Mouse (Mus musculus): ENCODE results near the gene H1foo. TPM values are rescaled to one million over a fixed set of nuclear protein-coding genes. Genes with fewer than 3 reads are reported as not detected.

H1foo gene
- polyA plus RNA-seq, 1 experiment: not detected

DNA sequence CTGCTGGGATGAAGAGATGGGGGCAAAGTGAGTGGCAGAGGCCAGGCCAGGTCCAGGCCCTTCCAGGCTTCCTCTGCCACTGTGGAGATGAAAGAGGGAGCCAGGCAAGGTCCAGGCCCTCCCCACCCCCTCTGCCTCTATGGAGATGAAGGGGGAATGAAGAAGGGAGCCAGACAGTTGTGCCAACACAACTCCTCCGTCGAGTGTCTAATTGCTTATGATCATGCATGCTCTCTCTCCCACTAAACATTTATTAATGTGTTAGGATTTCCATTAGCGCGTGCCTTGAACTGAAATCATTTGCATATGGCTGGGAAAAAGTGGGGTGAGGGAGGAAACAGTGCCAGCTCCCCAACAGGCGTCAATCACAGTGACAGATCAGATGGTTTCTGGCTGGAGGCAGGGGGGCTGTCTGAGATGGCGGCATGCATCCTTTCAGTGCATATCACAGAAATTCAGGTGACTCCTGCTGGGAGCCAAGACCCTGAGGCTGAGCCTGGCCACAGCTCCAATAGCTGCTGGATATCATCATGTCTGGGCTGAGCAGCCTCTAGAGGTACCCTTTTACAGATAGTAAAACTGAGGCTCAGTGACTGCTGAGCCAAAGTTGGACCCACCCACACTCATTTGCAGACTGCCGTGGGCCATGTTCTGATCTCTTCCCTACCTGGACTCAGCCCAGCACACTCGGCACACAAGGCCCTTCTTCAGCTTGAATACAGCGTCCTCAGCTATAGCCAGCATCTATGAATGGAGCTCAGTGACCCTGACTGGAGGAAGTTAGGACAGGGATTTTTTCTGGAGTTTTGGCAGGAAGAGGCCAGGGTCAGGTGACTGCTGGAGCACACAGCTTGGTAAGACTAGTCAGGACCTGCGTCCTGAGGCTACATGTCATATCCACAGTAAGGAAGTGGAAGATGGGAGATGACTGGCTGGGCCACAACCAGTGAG lies 17.2 kb upstream of the H1foo start:
- DNase-seq (ENCODE audit: low spot score): no peak

DNA sequence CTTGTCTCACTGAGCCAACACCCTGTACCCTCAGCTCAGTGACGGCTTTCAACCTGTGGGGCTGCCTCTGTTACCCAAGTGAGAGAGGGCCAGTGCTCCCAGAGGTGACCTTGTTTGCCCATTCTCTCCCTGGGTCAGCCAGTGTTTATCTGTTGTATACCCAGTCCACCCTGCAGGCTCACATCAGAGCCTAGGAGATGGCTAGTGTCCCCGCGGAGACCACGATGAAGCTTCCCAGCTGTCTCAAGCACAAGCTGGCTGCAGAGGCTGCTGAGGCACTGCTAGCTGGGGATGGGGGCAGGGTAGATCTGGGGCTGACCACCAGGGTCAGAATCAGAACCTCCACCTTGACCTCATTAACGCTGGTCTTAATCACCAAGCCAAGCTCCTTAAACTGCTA lies 14.7 kb upstream of the H1foo start:
- no peak for DNase-seq (ENCODE audit: low spot score)

DNA sequence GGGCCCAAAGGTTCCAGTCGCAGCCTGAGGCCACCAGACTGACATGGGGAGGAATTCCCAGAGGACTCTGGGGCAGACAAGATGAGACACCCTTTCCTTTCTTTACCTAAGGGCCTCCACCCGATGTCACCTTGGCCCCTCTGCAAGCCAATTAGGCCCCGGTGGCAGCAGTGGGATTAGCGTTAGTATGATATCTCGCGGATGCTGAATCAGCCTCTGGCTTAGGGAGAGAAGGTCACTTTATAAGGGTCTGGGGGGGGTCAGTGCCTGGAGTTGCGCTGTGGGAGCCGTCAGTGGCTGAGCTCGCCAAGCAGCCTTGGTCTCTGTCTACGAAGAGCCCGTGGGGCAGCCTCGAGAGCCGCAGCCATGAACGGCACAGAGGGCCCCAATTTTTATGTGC lies 13.1 kb upstream of the H1foo start, which contains the start of gene Rho:
Gene Rho, plus strand, starts transcription at position 110 of the 400 bp plus-strand sequence.
- DNase-seq (ENCODE audit: low spot score): no peak

DNA sequence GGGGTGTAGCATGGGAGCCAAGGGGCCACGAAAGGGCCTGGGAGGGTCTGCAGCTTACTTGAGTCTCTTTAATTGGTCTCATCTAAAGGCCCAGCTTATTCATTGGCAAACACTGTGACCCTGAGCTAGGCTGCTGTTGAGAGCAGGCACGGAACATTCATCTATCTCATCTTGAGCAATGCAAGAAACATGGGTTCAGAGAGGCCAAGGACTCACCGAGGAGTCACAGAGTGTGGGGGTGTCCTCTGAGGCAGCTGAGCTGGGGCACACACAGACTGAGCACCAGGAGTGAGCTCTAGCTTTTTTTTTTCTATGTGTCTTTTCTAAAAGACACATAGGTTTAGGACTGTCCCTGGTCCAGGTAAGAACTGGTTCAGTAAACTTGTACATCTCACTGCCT lies 12.3 kb upstream of the H1foo start:
- no peak for DNase-seq (ENCODE audit: low spot score)

DNA sequence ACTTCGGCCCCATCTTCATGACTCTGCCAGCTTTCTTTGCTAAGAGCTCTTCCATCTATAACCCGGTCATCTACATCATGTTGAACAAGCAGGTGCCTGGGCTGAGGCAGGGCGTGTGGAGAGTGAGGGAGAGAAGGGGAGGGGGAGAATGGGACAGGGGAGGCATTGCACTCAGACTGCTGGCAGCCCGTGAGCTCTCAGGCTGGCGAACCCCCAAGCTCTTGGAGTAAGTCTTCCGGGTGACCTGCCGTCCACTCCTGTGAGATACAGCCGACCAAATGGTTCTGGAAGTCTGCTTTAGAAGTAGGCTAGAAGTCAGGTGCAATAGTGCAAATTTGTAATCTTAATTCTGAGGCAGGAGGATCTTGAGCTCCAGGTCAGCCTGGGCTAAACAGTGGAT lies 9.2 kb upstream of the H1foo start:
- DNase-seq (ENCODE audit: low spot score): no peak

DNA sequence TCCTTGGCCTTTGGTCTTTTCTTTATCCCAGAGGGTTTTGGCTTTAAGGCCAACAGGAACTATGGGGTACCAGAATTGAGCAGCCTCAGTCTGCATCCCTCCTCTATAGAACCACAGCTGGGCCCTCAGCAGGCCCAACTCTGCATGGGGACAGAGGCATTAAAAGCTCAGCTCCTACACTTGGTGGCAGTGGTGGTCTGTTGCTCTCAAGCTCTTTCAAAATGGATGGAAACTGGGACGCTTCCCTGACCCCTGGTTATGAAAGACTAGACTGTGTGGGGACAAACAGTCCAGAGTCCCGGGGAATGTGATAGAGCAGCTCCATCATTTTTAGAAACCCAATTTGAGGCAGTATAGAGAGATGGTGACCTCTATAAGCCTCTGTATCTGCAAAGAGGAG lies 6.7 kb upstream of the H1foo start:
- no peak for DNase-seq (ENCODE audit: low spot score)

DNA sequence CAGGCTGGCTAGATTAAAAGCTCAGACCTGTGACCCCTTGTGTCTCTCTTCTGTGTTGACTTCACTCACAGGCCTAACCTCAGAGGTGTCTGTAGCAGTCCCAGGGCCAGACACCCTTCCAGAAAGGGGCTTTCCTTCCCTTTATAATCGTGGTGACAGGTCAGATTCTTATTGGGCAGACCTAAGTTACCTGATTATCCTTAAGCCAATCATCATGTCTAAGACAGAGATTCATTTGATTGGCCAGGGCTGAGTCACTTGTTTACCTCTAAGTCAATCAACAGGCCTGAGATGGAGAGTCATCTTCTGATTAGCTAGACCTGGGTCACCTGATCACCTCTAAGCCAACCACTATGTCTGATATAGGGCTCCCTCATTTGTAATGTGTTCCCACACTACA lies 5.9 kb upstream of the H1foo start:
- DNase-seq (ENCODE audit: low spot score): no peak

DNA sequence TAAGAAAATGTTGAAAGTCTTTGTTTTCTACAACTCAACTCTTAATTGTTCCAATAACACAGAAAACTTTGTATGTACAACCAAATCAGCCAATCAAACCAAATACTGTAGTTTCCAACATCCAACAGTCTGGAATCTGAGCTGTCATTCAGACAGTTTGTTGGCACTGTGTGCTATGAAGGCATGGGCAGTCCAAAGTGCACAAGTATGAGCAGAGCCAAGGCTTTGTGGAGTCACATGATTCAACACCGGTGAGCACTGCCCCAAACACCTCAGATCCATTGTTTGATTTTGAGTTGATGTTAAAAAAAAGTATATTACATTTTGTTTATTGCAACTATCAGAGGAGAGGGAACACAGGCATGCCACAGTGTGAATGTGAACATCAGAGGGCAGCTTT lies 4.1 kb upstream of the H1foo start:
- no peak for DNase-seq (ENCODE audit: low spot score)

DNA sequence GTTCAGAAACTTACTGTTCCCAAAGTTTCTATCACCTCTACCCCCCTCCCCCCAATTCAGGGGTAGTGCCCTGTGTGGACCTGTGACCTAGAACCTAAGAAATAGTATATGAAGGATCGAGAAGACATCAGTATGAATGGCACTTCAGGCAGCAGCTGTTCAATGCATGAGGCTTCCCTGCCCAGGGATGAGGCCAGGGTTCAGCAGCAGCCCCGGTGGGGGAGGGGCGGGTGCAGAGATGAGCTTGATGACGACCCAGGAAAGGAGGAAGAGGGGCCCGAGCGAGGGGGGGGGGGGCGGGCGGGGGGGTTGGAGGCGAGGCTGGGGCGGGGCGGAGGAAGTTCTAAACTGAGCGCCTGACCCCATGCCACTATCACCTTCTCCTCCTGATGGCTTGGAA lies 3.6 kb upstream of the H1foo start:
- DNase-seq (ENCODE audit: low spot score): no peak

DNA sequence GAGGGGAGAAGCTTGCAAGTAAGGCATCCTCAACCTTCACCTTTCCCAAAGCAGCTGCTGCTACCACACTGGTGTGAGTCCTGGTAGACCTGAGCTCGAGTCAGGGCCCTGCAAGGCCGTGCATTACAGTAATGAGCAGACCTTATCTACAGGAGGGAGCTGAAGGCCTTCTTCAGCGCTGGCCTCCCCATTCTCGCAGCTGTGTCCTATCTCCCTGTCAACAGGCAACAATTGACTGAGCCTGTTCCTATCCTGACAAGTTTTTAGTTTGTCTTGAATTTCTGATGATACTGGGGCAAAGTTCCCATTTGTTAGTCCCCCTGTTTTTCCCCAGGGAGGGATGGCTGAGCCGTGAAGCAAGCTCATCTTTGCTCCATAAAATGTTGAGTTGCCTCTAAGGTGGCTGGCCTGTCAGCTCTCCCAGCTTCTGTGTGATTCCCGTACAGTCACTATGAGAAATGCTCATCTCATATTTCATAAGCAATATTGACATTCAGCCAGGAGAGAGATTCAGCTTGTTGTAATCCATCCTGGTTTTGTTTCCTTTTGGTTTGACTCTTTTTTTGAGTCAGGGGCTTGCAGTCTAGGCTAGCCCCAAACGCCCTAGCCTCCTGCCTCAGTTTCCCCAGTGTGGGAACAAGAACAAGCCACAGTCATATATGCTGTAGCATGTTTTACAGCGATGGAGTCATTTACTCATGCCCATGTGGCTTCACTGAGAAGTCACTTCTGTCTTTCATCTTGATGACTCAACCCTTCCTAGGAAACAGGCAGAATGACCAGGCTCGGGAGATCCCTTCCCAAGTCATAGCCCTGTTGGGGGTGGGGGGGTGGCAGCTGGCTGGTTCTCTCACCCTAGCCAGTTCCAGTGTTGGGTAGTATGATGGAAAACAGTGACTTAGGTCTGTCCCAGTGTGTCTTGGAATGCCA lies 975 bp upstream of the H1foo start:
- DNase-seq (ENCODE audit: low spot score): no peak

DNA sequence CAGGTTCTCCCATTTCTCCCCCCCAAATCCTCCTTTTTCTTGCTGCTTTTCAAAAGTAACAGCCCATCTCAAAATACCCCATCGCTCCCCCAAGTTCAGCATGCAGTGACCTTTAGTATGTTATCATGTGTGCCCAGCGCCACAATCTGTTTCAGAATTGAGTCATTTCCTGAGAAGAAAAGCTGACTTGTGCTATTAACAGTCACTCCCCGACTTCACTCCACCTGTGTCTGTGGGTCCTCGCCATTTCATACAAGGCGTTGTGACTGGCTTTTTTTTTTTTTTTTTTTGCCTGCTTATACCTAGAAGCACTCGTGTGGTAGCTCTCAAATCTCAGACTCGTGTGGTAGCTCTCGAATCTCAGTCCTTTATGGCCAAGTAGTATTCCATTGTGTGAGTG lies 895 bp downstream of the H1foo start:
- DNase-seq (ENCODE audit: low spot score): no peak

DNA sequence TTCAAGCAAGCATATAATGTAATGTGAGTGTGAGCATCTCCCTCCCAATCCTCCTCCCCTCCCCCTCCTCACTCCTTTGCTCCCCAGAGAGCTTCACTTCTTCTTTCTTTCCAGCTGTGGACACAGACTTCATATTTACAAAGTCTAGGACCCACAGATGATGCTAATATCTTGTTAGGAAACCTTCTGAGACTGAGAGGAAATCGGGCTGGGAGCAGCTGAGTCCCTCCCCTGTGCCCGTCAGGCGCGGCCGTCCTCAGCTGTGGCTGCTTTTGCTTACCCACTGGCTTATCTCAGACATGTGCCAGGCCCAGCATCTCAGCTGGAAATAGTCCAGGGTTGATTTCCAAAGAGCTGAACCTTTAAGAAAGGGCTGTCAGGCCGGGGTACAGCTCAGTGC lies 1.7 kb downstream of the H1foo start:
- DNase-seq (ENCODE audit: low spot score): no peak

DNA sequence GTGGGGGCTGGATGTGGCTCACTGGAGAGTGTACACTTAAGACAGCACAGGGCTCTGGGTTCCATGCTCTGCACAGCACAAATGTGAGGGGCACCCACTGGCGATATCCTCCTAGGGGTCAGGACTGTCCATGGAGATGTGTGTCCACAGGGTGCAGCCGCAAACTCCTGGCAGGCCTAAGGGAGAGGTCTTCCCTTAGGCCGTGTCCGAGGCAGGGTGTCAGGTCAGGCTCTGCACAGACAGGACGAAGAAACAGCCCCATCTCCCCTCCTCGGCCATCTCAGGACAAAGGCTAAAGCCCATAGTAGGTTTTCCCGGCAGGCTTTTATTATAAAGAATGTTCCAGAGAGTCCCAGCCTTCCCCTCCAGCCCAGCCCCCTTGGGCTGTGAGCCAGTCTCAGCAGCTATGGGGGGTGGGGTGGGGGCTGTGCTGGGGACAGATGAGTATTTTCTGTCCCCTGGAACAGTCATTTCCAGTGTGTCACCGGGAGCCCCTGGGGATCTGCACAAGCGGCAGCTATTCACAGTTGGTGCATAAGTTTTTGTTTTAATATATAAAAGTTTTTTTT lies 9.9 kb downstream of the H1foo start:
- no peak for DNase-seq (ENCODE audit: low spot score)

DNA sequence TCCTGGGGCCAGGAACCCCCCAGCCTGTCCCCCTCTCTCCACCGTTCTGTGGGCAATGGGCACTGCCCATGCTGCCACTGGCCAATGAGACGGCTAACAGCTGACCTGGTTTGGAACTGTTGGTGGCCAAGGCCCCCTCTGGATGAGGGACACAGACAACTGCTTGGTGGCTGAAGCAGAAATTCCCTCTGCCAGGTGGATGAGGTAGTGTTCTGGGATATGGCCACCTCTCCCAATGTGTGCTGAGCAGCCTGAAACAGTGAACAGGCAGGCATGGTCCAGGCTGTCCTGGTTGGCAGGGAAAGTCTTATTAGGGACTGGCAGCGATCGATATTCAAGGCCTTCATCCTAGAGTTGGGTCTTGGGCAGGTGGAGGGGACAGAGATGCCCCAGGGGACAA lies 10.4 kb downstream of the H1foo start:
- DNase-seq (ENCODE audit: low spot score): no peak

DNA sequence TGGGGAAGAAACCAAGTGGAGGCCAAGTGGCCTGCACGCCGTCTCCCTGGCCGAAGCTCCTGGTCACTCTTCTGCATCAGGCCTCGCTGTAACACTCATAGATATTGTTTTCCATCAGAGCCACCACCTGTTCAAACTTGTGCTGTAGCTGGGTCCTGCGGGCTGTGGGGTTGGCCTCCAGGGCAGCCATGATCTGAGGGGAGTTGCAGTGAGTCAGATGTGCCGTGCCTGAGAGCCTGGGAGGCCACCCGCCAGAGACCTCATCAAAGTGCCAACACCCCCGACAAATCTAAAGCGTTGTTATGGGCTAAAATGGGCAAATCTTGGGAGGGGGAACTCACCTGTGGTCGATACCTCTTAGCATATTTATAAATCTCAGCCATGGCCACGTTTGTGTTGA lies 10.9 kb downstream of the H1foo start:
- no peak for DNase-seq (ENCODE audit: low spot score)

DNA sequence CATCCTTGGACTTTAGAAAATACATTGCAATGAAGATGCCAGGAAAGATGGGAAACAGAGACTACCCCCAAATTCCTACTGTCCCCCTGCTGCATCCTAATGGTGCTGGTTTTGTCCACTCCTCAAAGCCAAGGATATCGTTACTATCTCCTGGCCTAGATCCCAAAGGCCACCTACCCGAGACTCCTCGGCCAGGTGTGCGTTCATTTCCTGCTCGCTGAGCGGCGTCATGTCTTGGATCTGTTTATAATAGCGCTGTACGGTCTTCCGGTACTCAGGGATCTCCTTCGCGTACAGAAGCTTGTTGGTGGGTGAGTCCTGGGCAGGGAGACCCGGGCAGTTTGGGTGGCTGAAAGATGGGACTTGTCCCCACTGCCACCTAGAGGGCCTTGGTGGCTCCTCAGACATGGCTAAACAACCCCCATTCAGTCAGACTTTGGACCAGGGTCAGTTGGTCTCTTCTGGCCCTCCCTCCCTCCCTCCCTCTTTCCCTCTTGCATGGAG lies 11.7 kb downstream of the H1foo start:
- no peak for DNase-seq (ENCODE audit: low spot score)

DNA sequence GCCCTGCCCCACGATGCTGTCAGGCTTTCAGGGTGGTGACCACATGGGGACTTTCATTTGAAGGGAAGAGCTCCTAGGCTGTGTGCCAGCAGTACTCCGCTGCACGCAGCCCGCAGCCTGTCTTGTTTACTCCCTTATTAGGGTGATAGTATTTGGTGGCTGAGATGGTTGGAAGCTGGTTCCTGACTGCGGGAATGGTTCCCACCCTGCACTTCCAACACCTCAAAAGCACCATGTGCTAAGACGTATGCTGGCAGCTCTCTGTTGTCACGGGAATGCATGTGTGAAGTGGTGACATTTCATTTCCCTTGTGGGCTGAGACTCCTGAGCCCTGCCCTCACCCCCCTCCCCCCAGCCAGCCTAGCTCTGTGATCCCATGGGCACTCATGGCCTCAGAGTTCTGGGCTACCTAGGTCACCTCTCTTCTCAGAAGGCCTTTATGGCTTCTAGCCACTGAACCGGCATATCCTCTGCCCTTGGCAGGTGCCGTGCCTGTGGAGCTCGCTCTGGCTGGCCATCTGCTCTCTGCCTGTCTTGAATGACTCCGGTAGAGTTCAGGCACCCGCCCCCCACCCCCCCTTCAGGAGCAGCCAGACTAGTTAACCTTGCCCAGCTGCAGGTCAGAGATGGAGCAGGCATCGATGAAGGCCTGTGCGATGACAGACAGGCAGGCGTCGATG lies 12.3 kb downstream of the H1foo start:
- no peak for DNase-seq (ENCODE audit: low spot score)

DNA sequence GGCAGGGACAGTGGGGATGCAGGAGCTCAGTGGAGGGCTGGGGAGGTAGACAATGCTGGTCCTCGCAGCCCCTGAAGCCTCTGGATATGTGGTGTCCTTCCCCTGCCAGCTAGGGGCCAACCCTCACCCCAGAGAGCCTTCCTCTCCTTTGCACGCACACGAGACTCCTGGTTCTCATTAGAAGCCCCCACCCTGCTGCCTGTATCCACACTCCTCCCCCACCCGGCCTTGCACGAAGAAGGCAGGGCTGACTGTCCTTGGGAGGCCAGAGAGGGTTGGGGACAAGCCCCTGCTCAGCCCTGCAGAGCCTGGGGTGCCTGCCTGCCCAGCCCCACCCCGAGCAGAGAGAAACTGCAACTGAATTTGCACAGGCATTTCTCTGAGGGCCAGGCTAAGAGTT lies 12.9 kb downstream of the H1foo start:
- DNase-seq (ENCODE audit: low spot score): no peak

DNA sequence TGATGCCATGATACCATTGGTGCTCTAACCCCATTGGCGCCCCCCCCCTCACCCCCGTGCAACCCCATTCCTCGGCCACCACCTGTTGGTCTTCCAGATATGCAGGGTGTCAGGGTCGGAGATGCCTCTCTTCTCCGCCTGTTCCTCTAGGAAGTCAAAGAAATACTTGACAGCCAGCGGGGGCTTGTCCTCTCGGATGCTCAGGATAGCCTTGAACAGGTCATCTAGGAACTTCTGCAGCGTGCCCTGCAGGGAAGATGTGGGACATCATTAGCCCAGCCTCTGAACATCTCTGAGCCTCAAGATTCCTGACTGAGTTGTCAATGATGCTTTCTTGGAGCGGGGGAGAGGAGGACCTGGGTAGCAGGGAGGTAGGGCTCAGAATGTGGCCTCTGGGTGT lies 13.7 kb downstream of the H1foo start:
- no peak for DNase-seq (ENCODE audit: low spot score)

DNA sequence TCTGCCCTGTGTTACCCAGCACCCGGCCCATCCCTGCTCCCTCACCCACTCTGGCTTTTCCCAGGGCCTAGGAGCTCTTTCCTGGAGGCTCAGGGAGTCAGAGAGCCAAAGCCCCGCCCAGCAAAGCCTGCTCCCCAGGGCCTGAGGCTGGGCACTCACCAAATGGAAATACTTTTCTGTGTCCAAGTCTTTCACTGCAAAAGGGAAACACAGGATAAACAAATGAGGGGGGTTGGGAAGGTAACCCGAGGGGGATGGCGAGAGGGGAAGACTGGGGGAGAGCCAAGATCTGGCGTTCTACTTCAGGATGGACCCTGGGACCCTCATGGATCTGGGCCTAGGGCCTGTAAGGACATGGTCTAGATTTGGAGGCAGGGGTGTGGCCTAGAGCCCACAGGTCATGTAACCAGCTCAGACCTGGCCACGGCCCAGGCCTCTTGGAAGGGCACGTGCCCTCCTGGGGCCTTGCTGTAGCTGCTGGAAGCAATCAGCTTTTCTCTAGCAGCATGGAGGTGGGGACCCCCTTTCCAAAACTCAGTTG lies 14.5 kb downstream of the H1foo start:
- peak; percentile 45 for DNase-seq (ENCODE audit: low spot score)

DNA sequence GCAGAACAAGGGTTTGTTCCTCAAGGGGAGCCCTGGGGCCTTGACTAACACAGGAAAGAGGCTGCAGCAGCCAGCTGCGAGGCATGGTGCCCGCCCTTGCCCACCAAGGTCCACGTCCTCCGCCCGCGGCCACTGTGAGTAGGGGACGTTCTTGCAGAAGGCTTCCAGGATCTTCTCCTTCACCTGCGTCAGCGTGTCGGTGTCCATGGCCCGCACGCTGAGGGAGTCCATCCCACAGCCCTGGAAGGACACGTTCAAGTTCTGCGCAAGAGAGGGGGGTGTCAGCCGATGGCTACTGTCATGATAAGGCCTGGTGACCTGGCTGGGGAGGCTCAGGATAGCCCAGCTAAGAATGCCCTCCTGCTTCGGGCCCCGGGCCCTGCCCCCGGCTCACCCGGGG lies 15.6 kb downstream of the H1foo start:
- DNase-seq (ENCODE audit: low spot score): no peak

All from urinary bladder, adult 2 months (tissue).